Comparison of ENCODE assay signal across 7 mouse cellular contexts in genomic region chr5:132161338-132162205, GRCm38 (mm10).
DNase-seq lines count a peak whose midpoint lies in the region; ATAC-seq lines count a peak whose summit lies in the region.

No protein-coding gene starts in this region.

- H3K9me3 ChIP-seq in embryonic facial prominence, embryonic 11.5 days (replicated peaks; ENCODE audit: control insufficient read depth, low read length) = no peaks in the 10 kb centered on the region
- no peaks in the 10 kb centered on the region for H3K9me3 ChIP-seq in midbrain, embryonic 13.5 days

- H3K27me3 ChIP-seq in embryonic facial prominence, embryonic 11.5 days (ENCODE audit: control insufficient read depth, insufficient read depth, low read length) = no peaks in the 10 kb centered on the region
- H3K27me3 ChIP-seq in midbrain, embryonic 13.5 days = no peaks in the 10 kb centered on the region

- DNase-seq in embryonic facial prominence, embryonic 11.5 days (ENCODE audit: low spot score) = peak; percentile 77
- DNase-seq in heart, postnatal 14 days = peak; percentile 6 to 32
- DNase-seq in layer of hippocampus, adult 9-11 months = peak; percentile 65
- no peak for DNase-seq in cerebellum, adult 18-20 months
- no peak for DNase-seq in spleen, postnatal 14 days (ENCODE audit: low spot score in 2 of 2)

- H3K36me3 ChIP-seq in embryonic facial prominence, embryonic 11.5 days (replicated peaks; ENCODE audit: control insufficient read depth, insufficient read depth, low read depth, low read length) = no peaks in the 10 kb centered on the region
- H3K36me3 ChIP-seq in midbrain, embryonic 13.5 days = no peaks in the 10 kb centered on the region

- WGBS in embryonic facial prominence, embryonic 11.5 days = 29% methylated on average over 9 of the region's 9 CpGs
- WGBS in midbrain, embryonic 13.5 days = 49% methylated on average over 9 of the region's 9 CpGs

- ATAC-seq in common myeloid progenitor, adult 5-6 weeks (replicated peaks; ENCODE audit: low read depth, poor library complexity, severe bottlenecking) = 0 out of 2 replicates have a peak, but pooled peaks have one; percentile 18
- ATAC-seq in embryonic facial prominence, embryonic 11.5 days (replicated peaks; ENCODE audit: insufficient number of reproducible peaks, low FRiP score, low TSS enrichment, low read depth) = peak; percentile 83
- ATAC-seq in midbrain, embryonic 13.5 days = no peak

- intact Hi-C loops in heart, postnatal 14 days (cut with DNase I) = no loop called here

- no peak overlapping the region for H3K4me3 ChIP-seq in embryonic facial prominence, embryonic 11.5 days (ENCODE audit: low read depth, low read length)
- H3K4me3 ChIP-seq in midbrain, embryonic 13.5 days (replicated peaks) = no peak overlapping the region

- no peak overlapping the region for H3K4me2 ChIP-seq in embryonic facial prominence, embryonic 11.5 days (ENCODE audit: low read depth, low read length)
- H3K4me2 ChIP-seq in midbrain, embryonic 13.5 days (replicated peaks) = no peak overlapping the region

- no peaks in the 10 kb centered on the region for H3K4me1 ChIP-seq in embryonic facial prominence, embryonic 11.5 days (ENCODE audit: control insufficient read depth, insufficient read depth, low read length)
- H3K4me1 ChIP-seq in midbrain, embryonic 13.5 days (replicated peaks) = peaks cover 29% of the 10 kb centered on the region

- peak overlapping the region; percentile 57 for H3K27ac ChIP-seq in embryonic facial prominence, embryonic 11.5 days (replicated peaks; ENCODE audit: low read depth, low read length)
- H3K27ac ChIP-seq in midbrain, embryonic 13.5 days = peak overlapping the region; percentile 64

- H3K9ac ChIP-seq in embryonic facial prominence, embryonic 11.5 days (replicated peaks; ENCODE audit: low read length) = no peak overlapping the region
- H3K9ac ChIP-seq in midbrain, embryonic 13.5 days (replicated peaks) = no peak overlapping the region

Comparison
In these comparisons a context has a peak if more than half of its experiments do, and no peak if none do; other contexts are left out.
1. DNase-seq: peak in embryonic facial prominence, embryonic 11.5 days (single experiment), heart, postnatal 14 days (2 of 2) and layer of hippocampus, adult 9-11 months (single experiment); none in cerebellum, adult 18-20 months (0 of 2) and spleen, postnatal 14 days (0 of 2).